Mouse (Mus musculus): ENCODE results near the gene Neurod4. TPM values are rescaled to one million over a fixed set of nuclear protein-coding genes. Genes with fewer than 3 reads are reported as not detected.
A peak's percentile ranks its signal among the peaks of the same experiment; 100 is the strongest.
"Not testable (repeated sequence)": the region's sequence is repeated elsewhere in the genome, so short reads cannot be mapped to it uniquely, and the experiment has no call there.

The Neurod4 gene
- polyA plus RNA-seq, 1 experiment = not detected

- Histone ChIP-seq H3K79me3 (ENCODE audit: low read depth) (no peaks in the 10 kb centered on the region), H3K36me3 (ENCODE audit: control insufficient read depth, insufficient read depth) (no peaks in the 10 kb centered on the region), H3K27me3 (ENCODE audit: control insufficient read depth, insufficient read depth, insufficient read length) (no peaks in the 10 kb centered on the region), H3K79me2 (ENCODE audit: control insufficient read depth, insufficient read depth) (no peaks in the 10 kb centered on the region), H3ac (ENCODE audit: control insufficient read depth, insufficient read length, low read depth) (no peak overlapping the region), H3K4me3 (ENCODE audit: insufficient read depth, poor library complexity, severe bottlenecking) (no peak overlapping the region)
- no peak for TF ChIP-seq MYOD1 (IDR thresholded peaks at IDR 0.05; ENCODE audit: control insufficient read depth, insufficient read length, low read depth)
- no peak for TF ChIP-seq MYOG (IDR thresholded peaks at IDR 0.05; ENCODE audit: control insufficient read depth, extremely low read depth, insufficient read length)
- no peak for TF ChIP-seq MAX (IDR thresholded peaks at IDR 0.05)
- no peak for TF ChIP-seq USF1 (IDR thresholded peaks at IDR 0.05; ENCODE audit: low read depth)
- no peak for TF ChIP-seq FOSL1 (IDR thresholded peaks at IDR 0.05; ENCODE audit: insufficient read depth, low read length, poor library complexity, severe bottlenecking)
- TF ChIP-seq CEBPB (IDR thresholded peaks at IDR 0.05; ENCODE audit: low read depth) = no peak
- TF ChIP-seq CTCF (IDR thresholded peaks at IDR 0.05; ENCODE audit: control insufficient read depth, insufficient read depth, insufficient read length) = no peak
Observed at GRCm38 (mm10) chr10:130315846-130316245, 35.8 kb upstream of the Neurod4 start.

GRCm38 (mm10) chr10:130314110-130314829, 34.2 kb upstream of the Neurod4 start:
- TF ChIP-seq USF1 (IDR thresholded peaks at IDR 0.05; ENCODE audit: low read depth) = no peak
- TF ChIP-seq MYOD1 (IDR thresholded peaks at IDR 0.05; ENCODE audit: control insufficient read depth, insufficient read length, low read depth) = no peak
- no peak for TF ChIP-seq CTCF (IDR thresholded peaks at IDR 0.05; ENCODE audit: control insufficient read depth, insufficient read depth, insufficient read length)
- no peak for TF ChIP-seq FOSL1 (IDR thresholded peaks at IDR 0.05; ENCODE audit: insufficient read depth, low read length, poor library complexity, severe bottlenecking)
- TF ChIP-seq MYOG (IDR thresholded peaks at IDR 0.05; ENCODE audit: control insufficient read depth, extremely low read depth, insufficient read length) = no peak
- TF ChIP-seq CEBPB (IDR thresholded peaks at IDR 0.05; ENCODE audit: low read depth) = no peak
- TF ChIP-seq MAX (IDR thresholded peaks at IDR 0.05) = no peak
- Histone ChIP-seq H3K27me3 (ENCODE audit: control insufficient read depth, insufficient read depth, insufficient read length) (no peaks in the 10 kb centered on the region), H3ac (ENCODE audit: control insufficient read depth, insufficient read length, low read depth) (no peak overlapping the region), H3K4me3 (ENCODE audit: insufficient read depth, poor library complexity, severe bottlenecking) (no peak overlapping the region), H3K79me3 (ENCODE audit: low read depth) (no peaks in the 10 kb centered on the region), H3K79me2 (ENCODE audit: control insufficient read depth, insufficient read depth) (no peaks in the 10 kb centered on the region), H3K36me3 (ENCODE audit: control insufficient read depth, insufficient read depth) (no peaks in the 10 kb centered on the region)

- Histone ChIP-seq H3K27me3 (ENCODE audit: control insufficient read depth, insufficient read depth, insufficient read length) (no peaks in the 10 kb centered on the region), H3K36me3 (ENCODE audit: control insufficient read depth, insufficient read depth) (no peaks in the 10 kb centered on the region), H3K79me2 (ENCODE audit: control insufficient read depth, insufficient read depth) (no peaks in the 10 kb centered on the region), H3K4me3 (ENCODE audit: insufficient read depth, poor library complexity, severe bottlenecking) (no peak overlapping the region), H3K79me3 (ENCODE audit: low read depth) (no peaks in the 10 kb centered on the region), H3ac (ENCODE audit: control insufficient read depth, insufficient read length, low read depth) (no peak overlapping the region)
- peak; percentile 32 for TF ChIP-seq CTCF (IDR thresholded peaks at IDR 0.05; ENCODE audit: control insufficient read depth, insufficient read depth, insufficient read length)
- TF ChIP-seq MYOD1 (IDR thresholded peaks at IDR 0.05; ENCODE audit: control insufficient read depth, insufficient read length, low read depth) = no peak
Observed at GRCm38 (mm10) chr10:130313531-130313930, 33.5 kb upstream of the Neurod4 start.

- H3K4me3 ChIP-seq (ENCODE audit: insufficient read depth, poor library complexity, severe bottlenecking) = no peak overlapping the region
- H3ac ChIP-seq (ENCODE audit: control insufficient read depth, insufficient read length, low read depth) = no peak overlapping the region
- no peaks in the 10 kb centered on the region for H3K36me3 ChIP-seq (ENCODE audit: control insufficient read depth, insufficient read depth)
- H3K27me3 ChIP-seq (ENCODE audit: control insufficient read depth, insufficient read depth, insufficient read length) = no peaks in the 10 kb centered on the region
- no peaks in the 10 kb centered on the region for H3K79me2 ChIP-seq (ENCODE audit: control insufficient read depth, insufficient read depth)
- H3K79me3 ChIP-seq (ENCODE audit: low read depth) = no peaks in the 10 kb centered on the region
- TF ChIP-seq FOSL1 (IDR thresholded peaks at IDR 0.05; ENCODE audit: insufficient read depth, low read length, poor library complexity, severe bottlenecking) = no peak
- no peak for TF ChIP-seq CTCF (IDR thresholded peaks at IDR 0.05; ENCODE audit: control insufficient read depth, insufficient read depth, insufficient read length)
- TF ChIP-seq USF1 (IDR thresholded peaks at IDR 0.05; ENCODE audit: low read depth) = no peak
- no peak for TF ChIP-seq MAX (IDR thresholded peaks at IDR 0.05)
- no peak for TF ChIP-seq MYOD1 (IDR thresholded peaks at IDR 0.05; ENCODE audit: control insufficient read depth, insufficient read length, low read depth)
- TF ChIP-seq MYOG (IDR thresholded peaks at IDR 0.05; ENCODE audit: control insufficient read depth, extremely low read depth, insufficient read length) = no peak
- no peak for TF ChIP-seq CEBPB (IDR thresholded peaks at IDR 0.05; ENCODE audit: low read depth)
Observed at GRCm38 (mm10) chr10:130311534-130312227, 31.6 kb upstream of the Neurod4 start.

DNA sequence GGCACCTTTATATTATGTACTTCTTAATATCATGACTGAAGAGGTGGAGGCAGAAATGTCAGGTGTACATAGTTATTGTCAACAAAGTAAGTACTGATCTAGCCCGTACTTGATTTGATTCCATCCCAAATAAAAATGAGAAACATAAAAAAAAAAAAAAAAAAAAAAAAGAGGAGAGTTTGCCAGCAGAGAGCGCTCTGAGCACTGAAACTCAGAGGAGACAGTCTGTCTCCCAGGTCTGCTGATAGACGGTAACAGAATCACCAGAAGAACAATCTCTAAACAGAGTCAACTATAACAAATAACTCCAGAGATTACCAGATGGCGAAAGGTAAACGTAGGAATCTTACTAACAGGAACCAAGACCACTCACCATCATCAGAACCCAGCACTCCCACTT, 24.1 kb upstream of the Neurod4 start:
- H3K79me2 ChIP-seq (ENCODE audit: control insufficient read depth, insufficient read depth); H3K36me3 ChIP-seq (ENCODE audit: control insufficient read depth, insufficient read depth); H3K4me3 ChIP-seq (ENCODE audit: insufficient read depth, poor library complexity, severe bottlenecking); H3K27me3 ChIP-seq (ENCODE audit: control insufficient read depth, insufficient read depth, insufficient read length); H3ac ChIP-seq (ENCODE audit: control insufficient read depth, insufficient read length, low read depth); H3K79me3 ChIP-seq (ENCODE audit: low read depth): not testable (repeated sequence)

GRCm38 (mm10) chr10:130298748-130299147, 18.7 kb upstream of the Neurod4 start:
- not testable (repeated sequence) for H3K36me3 ChIP-seq (ENCODE audit: control insufficient read depth, insufficient read depth); H3K79me3 ChIP-seq (ENCODE audit: low read depth)

More at GRCm38 (mm10) chr10:130298748-130299147, 18.7 kb upstream of the Neurod4 start:
- not testable (repeated sequence) for H3K27me3 ChIP-seq (ENCODE audit: control insufficient read depth, insufficient read depth, insufficient read length); H3K79me2 ChIP-seq (ENCODE audit: control insufficient read depth, insufficient read depth); H3K4me3 ChIP-seq (ENCODE audit: insufficient read depth, poor library complexity, severe bottlenecking); H3ac ChIP-seq (ENCODE audit: control insufficient read depth, insufficient read length, low read depth)

Data from C2C12 (cell line).